Mouse (Mus musculus): ENCODE results near the gene Fbxw7.

DNA sequence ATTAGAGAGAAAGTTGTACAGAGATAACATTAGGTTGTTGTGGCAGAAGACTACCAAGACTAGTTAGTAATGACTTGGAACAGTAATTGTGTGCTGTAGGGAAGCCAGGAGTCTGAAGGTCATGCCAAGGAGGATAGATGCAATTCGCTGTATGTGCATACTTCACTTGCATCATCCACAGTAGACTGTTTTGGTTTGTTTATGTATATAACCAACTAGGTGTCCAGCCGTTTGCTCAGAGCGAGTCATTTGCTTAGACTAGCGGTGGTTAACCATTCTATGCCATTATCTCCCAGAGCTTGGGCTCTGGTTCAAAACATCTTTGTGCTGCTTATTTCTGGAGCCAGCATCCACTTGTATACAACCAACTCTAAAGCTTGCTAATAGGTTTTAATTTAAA is 134.3 kb downstream of the Fbxw7 start:
- TF ChIP-seq CTCF (IDR thresholded peaks at IDR 0.05; ENCODE audit: borderline replicate concordance, extremely low read depth, insufficient read depth, insufficient read length) (no peak), POLR2A (IDR thresholded peaks at IDR 0.05; ENCODE audit: borderline replicate concordance, extremely low read depth, insufficient read depth, insufficient read length, poor library complexity, severe bottlenecking) (no peak)
